ENCODE assay signal across 14 mouse cellular contexts in the genomic region with DNA sequence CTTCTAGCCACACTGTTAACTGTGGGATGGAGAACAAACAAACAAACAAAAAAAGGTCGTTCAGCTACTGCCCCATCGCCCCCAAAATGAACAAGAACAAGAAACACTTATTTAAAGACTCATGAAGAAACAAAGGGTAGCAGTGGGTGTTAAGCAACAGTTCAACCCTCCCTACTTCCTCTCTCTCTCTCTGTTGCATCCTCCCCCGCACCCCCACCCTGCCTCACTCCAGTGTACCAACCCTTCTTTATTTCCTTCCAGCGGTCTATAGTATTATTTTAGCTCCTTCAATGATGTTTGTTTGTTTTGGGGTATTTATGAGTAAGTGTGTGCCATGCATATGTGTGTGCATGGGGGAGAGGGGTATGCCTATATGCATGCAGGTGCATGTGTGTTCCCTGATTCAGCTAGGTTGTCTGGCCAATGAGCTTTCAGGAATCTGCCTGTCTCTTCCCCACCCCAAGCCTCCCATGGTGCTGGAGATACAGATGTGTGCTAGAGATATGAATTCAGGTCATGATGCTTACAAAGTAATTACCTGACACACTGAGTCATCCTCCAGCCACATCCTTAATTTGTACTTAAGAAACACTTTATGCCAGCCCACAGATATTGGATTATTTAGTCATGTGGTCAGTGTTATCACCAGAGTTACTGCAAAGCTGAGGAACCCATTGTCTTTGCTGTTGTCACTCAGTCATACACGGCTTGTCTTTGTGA. TPM values are rescaled to one million over a fixed set of nuclear protein-coding genes. Genes with fewer than 3 reads are reported as not detected.
A peak's percentile ranks its signal among the peaks of the same experiment; 100 is the strongest.
DNase-seq lines count a peak whose midpoint lies in the region; ATAC-seq lines count a peak whose summit lies in the region.
"Had no signal": no experiment of that assay in that cellular context is flagged by ENCODE, and none has a peak within 500 bp of the region (broad histone marks: within the 10 kb centered on the region; RNA-seq: fewer than 3 reads in every experiment).

No protein-coding gene starts in this region.

- no peak overlapping the region for H3K9ac ChIP-seq in heart, embryonic 11.5 days (ENCODE audit: low read depth, low read length)
- no peak overlapping the region for H3K9ac ChIP-seq in kidney, embryonic 16.5 days (replicated peaks; ENCODE audit: low read length)
- H3K9ac ChIP-seq: embryonic facial prominence, embryonic 13.5 days; forebrain, postnatal 0 days; heart, embryonic 15.5 days; kidney, embryonic 15.5 days; neural tube, embryonic 13.5 days had no signal

- DNase-seq in heart, adult 11 months = peak; percentile 88
- DNase-seq in thymus, postnatal 14 days = peak; percentile 78
- DNase-seq in heart, postnatal 25 days (ENCODE audit: low spot score) = no peak
- DNase-seq in MN1 (ENCODE audit: low spot score) = no peak
- DNase-seq: forebrain, postnatal 0 days had no signal

- no peaks in the 10 kb centered on the region for H3K9me3 ChIP-seq in heart, embryonic 11.5 days (replicated peaks; ENCODE audit: control insufficient read depth, low read length)
- H3K9me3 ChIP-seq in megakaryocyte, embryonic 14.5 days = no peaks in the 10 kb centered on the region
- H3K9me3 ChIP-seq in kidney, embryonic 16.5 days (ENCODE audit: low read length) = no peaks in the 10 kb centered on the region
- H3K9me3 ChIP-seq: embryonic facial prominence, embryonic 13.5 days; heart, embryonic 15.5 days; kidney, embryonic 15.5 days; neural tube, embryonic 13.5 days had no signal

- 65% methylated on average over 5 of the region's 5 CpGs for whole genome bisulfite sequencing in heart, embryonic 11.5 days (ENCODE audit: insufficient replicate concordance)
- WGBS in kidney, embryonic 16.5 days = 72% methylated on average over 5 of the region's 5 CpGs

- H3K27me3 ChIP-seq in heart, embryonic 11.5 days (ENCODE audit: control insufficient read depth, insufficient read depth, low read length) = no peaks in the 10 kb centered on the region
- no peaks in the 10 kb centered on the region for H3K27me3 ChIP-seq in megakaryocyte, embryonic 14.5 days (replicated peaks)
- no peaks in the 10 kb centered on the region for H3K27me3 ChIP-seq in kidney, embryonic 16.5 days (ENCODE audit: insufficient read depth, low read length)
- H3K27me3 ChIP-seq: embryonic facial prominence, embryonic 13.5 days; heart, embryonic 15.5 days; kidney, embryonic 15.5 days; neural tube, embryonic 13.5 days had no signal

- no peak for ATAC-seq in heart, embryonic 11.5 days (replicated peaks; ENCODE audit: insufficient number of reproducible peaks, low FRiP score, low TSS enrichment)
- peak; percentile 67 for ATAC-seq in granulocyte monocyte progenitor cell, adult 5-6 weeks (replicated peaks; ENCODE audit: poor library complexity, severe bottlenecking)
- ATAC-seq in kidney, embryonic 16.5 days (ENCODE audit: low FRiP score, low TSS enrichment) = no peak
- ATAC-seq: forebrain, postnatal 0 days had no signal

- no peak overlapping the region for H3K4me3 ChIP-seq in heart, embryonic 11.5 days (ENCODE audit: low read depth, low read length)
- peak overlapping the region; percentile 85 for H3K4me3 ChIP-seq in megakaryocyte, embryonic 14.5 days (replicated peaks)
- H3K4me3 ChIP-seq in kidney, embryonic 16.5 days (ENCODE audit: low read length) = no peak overlapping the region
- H3K4me3 ChIP-seq: embryonic facial prominence, embryonic 13.5 days; heart, embryonic 15.5 days; kidney, embryonic 15.5 days; neural tube, embryonic 13.5 days had no signal

- H3K27ac ChIP-seq in heart, embryonic 11.5 days (ENCODE audit: low read depth, low read length) = no peak overlapping the region
- no peak overlapping the region for H3K27ac ChIP-seq in kidney, embryonic 16.5 days (ENCODE audit: low read length)
- H3K27ac ChIP-seq: embryonic facial prominence, embryonic 13.5 days; heart, embryonic 15.5 days; kidney, embryonic 15.5 days; neural tube, embryonic 13.5 days had no signal

- intact Hi-C loops in heart, postnatal 25 days (cut with DNase I) = no loop called here

- no peaks in the 10 kb centered on the region for H3K4me1 ChIP-seq in heart, embryonic 11.5 days (ENCODE audit: control insufficient read depth, insufficient read depth, low read length)
- peaks cover 71% of the 10 kb centered on the region for H3K4me1 ChIP-seq in megakaryocyte, embryonic 14.5 days
- no peaks in the 10 kb centered on the region for H3K4me1 ChIP-seq in kidney, embryonic 16.5 days (ENCODE audit: insufficient read depth, low read length)
- H3K4me1 ChIP-seq: embryonic facial prominence, embryonic 13.5 days; heart, embryonic 15.5 days; kidney, embryonic 15.5 days; neural tube, embryonic 13.5 days had no signal

- H3K4me2 ChIP-seq in heart, embryonic 11.5 days = no peak overlapping the region
- H3K4me2 ChIP-seq in kidney, embryonic 16.5 days (replicated peaks; ENCODE audit: low read depth, low read length) = no peak overlapping the region
- H3K4me2 ChIP-seq: embryonic facial prominence, embryonic 13.5 days; heart, embryonic 15.5 days; kidney, embryonic 15.5 days; neural tube, embryonic 13.5 days had no signal

- no peaks in the 10 kb centered on the region for H3K36me3 ChIP-seq in heart, embryonic 11.5 days (ENCODE audit: control insufficient read depth, insufficient read depth, low read length)
- peaks cover 54% of the 10 kb centered on the region for H3K36me3 ChIP-seq in megakaryocyte, embryonic 14.5 days (replicated peaks; ENCODE audit: low read length)
- no peaks in the 10 kb centered on the region for H3K36me3 ChIP-seq in kidney, embryonic 16.5 days (ENCODE audit: insufficient read depth, low read length)
- H3K36me3 ChIP-seq: embryonic facial prominence, embryonic 13.5 days; heart, embryonic 15.5 days; kidney, embryonic 15.5 days; neural tube, embryonic 13.5 days had no signal

RNA-seq across cellular contexts. Expression of a gene that starts 5.7 kb away (rescaled TPM):
- 0.86 and 1.2 TPM in 2 replicates for polyA plus RNA-seq in heart, embryonic 11.5 days (2014; fragmentation: Nextera tagmentation; extraction: Ambion mirVana)
- 27.8 and 46.4 TPM in 2 replicates for total RNA-seq in granulocyte monocyte progenitor cell, adult 5-6 weeks (2014; fragmentation: Nextera tagmentation)
- 65.1 and 76.7 TPM in 2 replicates for total RNA-seq in granulocyte monocyte progenitor cell, adult 5-6 weeks (2017)
- 1.2 and 4.2 TPM in 2 replicates for polyA plus RNA-seq in megakaryocyte, embryonic 14.5 days (2012; ENCODE audit: insufficient read depth, low replicate concordance)
- 1 to 10 TPM; 1.5 to 2.4 TPM for total RNA-seq in heart, postnatal 25 days (2021)
- polyA plus RNA-seq in kidney, embryonic 16.5 days (2015; fragmentation: Nextera tagmentation; extraction: Ambion mirVana) = 0.52 and 0.90 TPM in 2 replicates
- polyA plus RNA-seq: C2C12 had no signal

RNA-seq across cellular contexts. Expression of a gene that starts 50.3 kb away (rescaled TPM):
- not detected in 2 replicates for polyA plus RNA-seq in heart, embryonic 11.5 days (2014; fragmentation: Nextera tagmentation; extraction: Ambion mirVana)
- 1.6 and 2.3 TPM in 2 replicates for total RNA-seq in granulocyte monocyte progenitor cell, adult 5-6 weeks (2014; fragmentation: Nextera tagmentation)
- total RNA-seq in granulocyte monocyte progenitor cell, adult 5-6 weeks (2017) = 1.3 and 1.9 TPM in 2 replicates
- 0.36 TPM in 1 of 2 replicates, not detected in the other for polyA plus RNA-seq in megakaryocyte, embryonic 14.5 days (2012; ENCODE audit: insufficient read depth, low replicate concordance)
- total RNA-seq in heart, postnatal 25 days (2021) = under 1 TPM; 0.08 to 0.16 TPM
- polyA plus RNA-seq in kidney, embryonic 16.5 days (2015; fragmentation: Nextera tagmentation; extraction: Ambion mirVana) = not detected in 2 replicates
- total RNA-seq: forebrain, postnatal 0 days had no signal
- polyA plus RNA-seq: C2C12; embryonic facial prominence, embryonic 13.5 days; forebrain, postnatal 0 days; heart, embryonic 15.5 days; kidney, embryonic 15.5 days; neural tube, embryonic 13.5 days had no signal

Comparison
In these comparisons a context has a peak if more than half of its experiments do, and no peak if none do; other contexts are left out.
1. DNase-seq: peak in heart, adult 11 months (single experiment) and thymus, postnatal 14 days (single experiment); none in heart, postnatal 25 days (single experiment) and MN1 (single experiment).